Mouse (Mus musculus) embryonic facial prominence, embryonic 13.5 days (tissue): ENCODE data around the gene Def8. TPM values are rescaled to one million over a fixed set of nuclear protein-coding genes. Genes with fewer than 3 reads are reported as not detected.
"Not testable (repeated sequence)": the region's sequence is repeated elsewhere in the genome, so short reads cannot be mapped to it uniquely, and the experiment has no call there.

Experiments used
- ATAC-seq: fragments of 200-750 bp; cut with Nextera tagmentation; 2 replicates; pipeline ENCODE4 v1.8.0; 2017; ENCODE audit warnings: low read depth; ENCODE audit not compliant: insufficient number of reproducible peaks, insufficient read depth, low FRiP score, low TSS enrichment
- H3K27ac ChIP-seq: fragments of 300-500 bp; sonication (generic); 2 replicates; pipeline ENCODE4 v1.5.1; 2015; ENCODE audit warnings: moderate library complexity, mild to moderate bottlenecking, inconsistent platforms
- H3K27me3 ChIP-seq: fragments of 300-500 bp; sonication (generic); 2 replicates; pipeline ENCODE4 v1.6.1; 2015; ENCODE audit warnings: mild to moderate bottlenecking, inconsistent platforms
- H3K36me3 ChIP-seq: fragments of 300-500 bp; sonication (generic); 2 replicates; pipeline ENCODE4 v1.6.1; 2015; ENCODE audit warnings: mild to moderate bottlenecking, inconsistent platforms
- H3K4me1 ChIP-seq: fragments of 300-500 bp; sonication (generic); 2 replicates; pipeline ENCODE4 v1.6.1; 2015; ENCODE audit warnings: inconsistent platforms
- H3K4me2 ChIP-seq: fragments of 300-500 bp; sonication (generic); 2 replicates; pipeline ENCODE4 v1.6.1; 2015; ENCODE audit warnings: moderate library complexity, mild to moderate bottlenecking, inconsistent platforms
- H3K4me3 ChIP-seq: fragments of 300-500 bp; sonication (generic); 2 replicates; pipeline ENCODE4 v1.5.1; 2015; ENCODE audit warnings: mild to moderate bottlenecking, inconsistent platforms
- H3K9ac ChIP-seq: fragments of 300-500 bp; sonication (generic); 2 replicates; pipeline ENCODE4 v1.6.1; 2015; ENCODE audit warnings: mild to moderate bottlenecking, inconsistent platforms
- H3K9me3 ChIP-seq: fragments of 300-500 bp; sonication (generic); 2 replicates; pipeline ENCODE4 v1.6.1; 2016; ENCODE audit warnings: inconsistent platforms
- WGBS: fragments of 180-500 bp; shearing (Covaris S2); methylation state at CpG from one replicate; pipeline ENCODE4 v1.1.7; 2015; ENCODE audit warnings: mixed read lengths; 5-methylcytosine and 5-hydroxymethylcytosine counted together
- polyA plus RNA-seq: library from polyadenylated mRNA; unstranded; fragments of >200 nt; fragmentation: Nextera tagmentation; extraction: Ambion mirVana; gene quantifications from 2 replicates; pipeline ENCODE4 v1.2.1, GENCODE M21; 2015

Gene Def8
- polyA plus RNA-seq, 1 experiment from 2014 or later: 43.2 TPM

DNA sequence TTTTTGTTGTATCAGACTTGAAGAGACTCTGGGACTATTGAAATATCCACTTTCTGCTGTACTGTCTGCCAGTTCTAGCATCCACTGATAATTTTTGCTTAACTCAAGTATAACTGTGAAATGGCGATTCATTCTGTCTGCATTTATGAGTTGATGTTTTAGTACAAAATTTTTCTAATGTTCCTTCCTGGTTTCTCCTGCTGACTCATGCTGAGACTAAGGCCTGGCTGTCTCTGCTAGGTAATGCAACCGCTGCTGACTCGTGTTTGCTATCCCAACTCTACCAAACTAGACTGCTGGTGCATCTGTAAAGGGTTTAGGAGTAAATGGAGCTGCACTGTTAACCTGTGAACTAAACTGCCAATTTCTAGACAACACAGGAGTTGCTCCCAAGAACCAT, 44.1 kb downstream of the Def8 start:
- 74% methylated on average over 3 of the region's 3 CpGs for WGBS
- H3K9me3 ChIP-seq: no peaks in the 10 kb centered on the region
- H3K4me1 ChIP-seq: no peaks in the 10 kb centered on the region
- ATAC-seq: no peak
- no peak overlapping the region for H3K9ac ChIP-seq
- peaks cover 17% of the 10 kb centered on the region for H3K36me3 ChIP-seq
- no peak overlapping the region for H3K27ac ChIP-seq
- H3K4me3 ChIP-seq: no peak overlapping the region
- no peaks in the 10 kb centered on the region for H3K27me3 ChIP-seq
- H3K4me2 ChIP-seq: no peak overlapping the region

DNA sequence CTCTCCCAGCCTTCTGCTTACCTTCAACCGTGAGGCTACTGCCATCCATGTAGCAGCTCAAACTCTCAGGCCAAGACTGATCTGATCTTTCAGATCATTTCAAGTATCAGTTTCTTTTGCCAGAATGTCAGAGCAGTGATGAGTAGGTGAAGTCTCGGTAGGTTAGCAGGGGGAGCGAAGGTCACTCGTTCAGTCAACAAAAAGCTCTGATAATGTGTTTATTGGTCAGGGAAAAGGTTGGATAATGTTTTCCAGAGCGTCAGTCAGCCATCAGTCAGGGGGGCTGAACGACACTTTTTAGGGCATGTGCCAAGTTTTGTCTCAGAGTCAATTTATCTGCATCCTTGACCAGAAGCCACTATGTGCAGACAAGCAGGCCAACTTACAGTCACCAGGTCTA, 49.7 kb downstream of the Def8 start:
- ATAC-seq, H3K4me1 ChIP-seq, H3K4me2 ChIP-seq, H3K4me3 ChIP-seq, H3K9ac ChIP-seq, H3K27me3 ChIP-seq, H3K36me3 ChIP-seq, H3K9me3 ChIP-seq, H3K27ac ChIP-seq: not testable (repeated sequence)
- 75% methylated on average over 6 of the region's 6 CpGs for WGBS

- H3K4me1 ChIP-seq: peaks cover 16% of the 10 kb centered on the region
- 66% methylated on average over 5 of the region's 5 CpGs for WGBS
- not testable (repeated sequence) for H3K36me3 ChIP-seq, H3K4me2 ChIP-seq, H3K4me3 ChIP-seq, H3K27ac ChIP-seq, H3K9me3 ChIP-seq, H3K27me3 ChIP-seq, H3K9ac ChIP-seq, ATAC-seq
These were observed 51.2 kb downstream of the Def8 start for GRCm38 (mm10) chr8:123474549-123474948.

DNA sequence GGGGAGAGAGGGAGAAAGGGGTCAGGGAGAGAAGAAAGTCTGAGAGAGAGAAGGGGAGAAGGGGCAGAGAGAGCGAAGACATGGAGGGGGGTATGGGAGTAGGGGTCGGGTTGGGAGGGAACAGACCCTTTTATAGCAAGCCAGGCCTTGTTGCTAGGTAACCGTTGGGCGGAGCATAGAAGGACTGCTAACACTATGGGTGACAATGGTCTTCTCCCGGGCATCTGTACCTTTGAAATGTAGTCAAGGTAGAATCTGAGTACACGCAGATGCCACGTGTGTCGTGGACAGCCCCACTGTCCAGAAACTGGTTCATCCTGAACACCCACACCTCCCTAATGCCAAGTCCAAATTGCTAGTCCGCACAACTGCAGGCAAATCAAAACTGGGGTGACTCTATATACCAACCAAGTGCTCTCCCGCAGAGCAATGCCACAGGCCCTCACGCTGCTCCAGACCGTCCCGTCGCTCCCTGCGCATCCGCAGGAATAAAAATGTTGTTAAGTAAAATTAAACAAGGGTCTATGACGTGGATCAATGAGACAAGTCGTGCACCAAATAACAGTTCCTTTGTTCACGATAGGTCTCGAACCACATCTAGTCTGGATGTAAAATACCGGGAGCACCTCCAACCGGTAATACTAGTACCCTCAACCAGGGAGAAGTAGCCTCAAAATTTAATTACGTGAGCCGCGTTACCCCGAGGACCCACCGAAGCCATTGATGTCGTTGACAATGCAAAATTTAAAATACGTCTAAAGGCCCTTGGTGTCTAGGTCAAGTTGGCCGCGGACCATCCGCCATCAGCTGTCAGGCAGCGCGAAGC, 53.8 kb downstream of the Def8 start:
- H3K27ac ChIP-seq: peak overlapping the region; percentile 92
- WGBS: 10% methylated on average over 34 of the region's 34 CpGs
- ATAC-seq: peak; percentile 50
- H3K9me3 ChIP-seq: no peaks in the 10 kb centered on the region
- H3K27me3 ChIP-seq: no peaks in the 10 kb centered on the region
- H3K4me1 ChIP-seq: peaks cover 16% of the 10 kb centered on the region
- peak overlapping the region; percentile 86 for H3K9ac ChIP-seq
- H3K4me2 ChIP-seq: peak overlapping the region; percentile 89
- peak overlapping the region; percentile 85 for H3K4me3 ChIP-seq
- H3K36me3 ChIP-seq: peaks cover 19% of the 10 kb centered on the region

- ATAC-seq: peak; percentile 90
- H3K4me3 ChIP-seq: peak within 1 kb of the TSS; percentile 85
- H3K27me3 ChIP-seq: no peaks in the 10 kb centered on the region
- H3K36me3 ChIP-seq: peaks cover 25% of the 10 kb centered on the region
- H3K9ac ChIP-seq: peak within 1 kb of the TSS; percentile 86
- H3K4me2 ChIP-seq: peak within 1 kb of the TSS; percentile 89
- no peaks in the 10 kb centered on the region for H3K9me3 ChIP-seq
- WGBS: under 1% methylated on average over 58 of the region's 58 CpGs
- H3K27ac ChIP-seq: peak within 1 kb of the TSS; percentile 92
- peaks cover 16% of the 10 kb centered on the region for H3K4me1 ChIP-seq
These were observed 54.5 kb downstream of the Def8 start, which contains the start of gene Afg3l1 for GRCm38 (mm10) chr8:123477737-123478258. Gene Afg3l1 (plus strand): TSS chr8:123477903.

DNA sequence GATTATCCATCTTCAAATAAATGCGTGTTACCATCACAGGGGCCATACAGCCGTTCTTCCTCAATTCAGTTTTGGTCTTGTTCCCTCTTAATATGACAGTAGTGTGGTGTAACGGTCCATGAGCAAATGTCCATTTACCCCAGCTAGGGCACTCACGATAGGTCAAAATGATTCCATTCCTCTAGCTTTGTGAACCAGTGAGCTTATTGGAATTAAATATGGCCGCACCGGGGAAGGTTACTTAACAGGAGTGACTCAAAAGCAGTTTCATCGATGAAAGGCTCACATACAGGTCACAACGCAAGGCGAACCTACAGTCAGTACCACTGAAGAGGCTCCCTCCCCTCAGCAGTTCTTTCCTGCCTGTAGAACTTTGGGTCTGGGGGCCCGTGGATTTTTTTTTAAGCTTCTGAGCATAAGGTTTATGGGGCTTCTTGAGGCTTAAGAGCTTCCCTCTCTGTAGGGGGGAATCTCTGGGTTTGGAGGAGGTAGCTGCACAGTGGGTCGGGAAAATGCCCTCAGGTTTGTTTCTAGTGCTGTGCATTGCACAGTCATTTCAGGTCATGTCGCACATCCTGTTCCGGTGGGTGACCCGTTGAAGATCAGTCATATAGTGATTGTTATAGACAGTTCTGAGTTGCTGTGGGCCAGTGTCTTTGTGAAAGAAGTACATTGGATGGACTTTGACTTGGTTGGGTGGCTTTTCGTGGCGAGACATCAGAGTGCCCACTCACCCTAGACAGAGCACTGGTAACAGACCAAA, 55.3 kb downstream of the Def8 start:
- peaks cover 29% of the 10 kb centered on the region for H3K36me3 ChIP-seq
- ATAC-seq: no peak
- H3K9ac ChIP-seq: peak overlapping the region; percentile 86
- H3K27me3 ChIP-seq: no peaks in the 10 kb centered on the region
- 34% methylated on average over 16 of the region's 16 CpGs for WGBS
- H3K4me3 ChIP-seq: peak overlapping the region; percentile 85
- H3K27ac ChIP-seq: peak overlapping the region; percentile 92; the same call in 1 of the 2 replicates
- H3K9me3 ChIP-seq: no peaks in the 10 kb centered on the region
- H3K4me2 ChIP-seq: peak overlapping the region; percentile 89
- peaks cover 16% of the 10 kb centered on the region for H3K4me1 ChIP-seq

GRCm38 (mm10) chr8:123482627-123483026, 59.3 kb downstream of the Def8 start:
- no peak overlapping the region for H3K4me2 ChIP-seq
- H3K27ac ChIP-seq: no peak overlapping the region
- H3K27me3 ChIP-seq: no peaks in the 10 kb centered on the region
- H3K36me3 ChIP-seq: peaks cover 66% of the 10 kb centered on the region
- no peak overlapping the region for H3K4me3 ChIP-seq
- H3K9me3 ChIP-seq: no peaks in the 10 kb centered on the region
- 88% methylated on average over 7 of the region's 7 CpGs for WGBS
- no peak overlapping the region for H3K9ac ChIP-seq
- H3K4me1 ChIP-seq: peaks cover 10% of the 10 kb centered on the region
- ATAC-seq: no peak

DNA sequence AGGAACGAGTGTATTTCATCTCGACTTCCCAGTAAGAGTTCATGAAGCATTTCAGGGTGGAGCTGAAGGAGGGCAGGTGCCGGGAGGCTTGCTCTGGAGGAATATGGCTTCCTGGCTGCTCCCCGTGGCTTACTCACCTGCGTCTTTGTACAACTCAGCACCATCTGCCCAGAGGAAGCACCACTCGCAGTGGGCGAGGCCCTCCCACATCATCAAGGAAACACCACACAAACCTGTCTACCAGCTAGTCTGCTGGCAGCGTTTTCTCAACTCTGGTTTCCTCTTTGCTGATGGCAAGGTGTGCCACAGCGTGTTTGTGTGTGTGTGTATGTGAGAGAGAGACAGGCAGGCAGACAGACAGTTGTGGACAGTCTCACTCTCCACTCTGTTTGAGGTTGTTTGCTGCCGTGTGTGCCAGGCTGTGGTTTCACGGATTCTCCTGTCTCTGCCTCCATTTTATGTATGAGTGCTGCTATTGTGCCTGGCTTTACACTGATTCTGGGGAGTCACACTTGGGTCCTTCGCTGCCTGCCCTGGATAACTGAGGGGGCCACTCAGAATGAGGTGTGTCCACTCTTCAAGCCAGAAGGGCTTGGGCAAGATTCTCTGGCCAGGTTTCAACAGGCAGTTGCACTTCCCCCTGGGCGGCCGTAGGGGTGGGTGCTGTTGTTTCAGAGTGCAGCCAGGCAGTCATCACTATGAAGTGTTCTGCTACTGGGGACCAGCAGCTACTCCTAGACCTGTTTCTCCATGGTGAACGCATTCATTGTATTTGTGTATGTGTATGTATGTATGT, 68.2 kb downstream of the Def8 start:
- ATAC-seq: no peak
- Histone ChIP-seq H3K4me2 (no peak overlapping the region), H3K36me3 (peaks cover 96% of the 10 kb centered on the region), H3K9ac (no peak overlapping the region), H3K27me3 (no peaks in the 10 kb centered on the region), H3K4me1 (no peaks in the 10 kb centered on the region), H3K9me3 (no peaks in the 10 kb centered on the region), H3K27ac (no peak overlapping the region), H3K4me3 (no peak overlapping the region)
- 90% methylated on average over 15 of the region's 15 CpGs for WGBS

DNA sequence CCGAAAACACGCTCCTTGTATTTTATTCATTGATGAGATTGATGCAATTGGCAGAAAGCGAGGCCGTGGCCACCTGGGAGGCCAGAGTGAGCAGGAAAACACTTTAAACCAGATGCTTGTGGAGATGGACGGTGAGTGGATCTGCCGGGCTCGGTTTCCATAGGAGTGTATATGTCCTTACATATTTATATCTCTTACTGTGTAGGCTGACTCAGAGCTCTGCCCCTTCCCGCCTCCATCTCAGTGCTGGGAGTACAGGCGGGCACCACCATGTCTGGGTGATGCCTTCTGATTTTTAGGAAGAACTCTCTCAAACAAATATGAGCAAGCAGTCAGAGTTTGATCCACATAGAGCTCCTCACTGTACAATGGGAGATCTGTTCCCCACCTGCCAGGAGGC, 69.6 kb downstream of the Def8 start:
- H3K4me1 ChIP-seq: no peaks in the 10 kb centered on the region
- H3K9ac ChIP-seq: no peak overlapping the region
- H3K27ac ChIP-seq: no peak overlapping the region
- WGBS: 98% methylated on average over 9 of the region's 9 CpGs
- H3K9me3 ChIP-seq: no peaks in the 10 kb centered on the region
- H3K4me2 ChIP-seq: no peak overlapping the region
- H3K4me3 ChIP-seq: no peak overlapping the region
- peaks cover 96% of the 10 kb centered on the region for H3K36me3 ChIP-seq
- no peaks in the 10 kb centered on the region for H3K27me3 ChIP-seq
- ATAC-seq: no peak

DNA sequence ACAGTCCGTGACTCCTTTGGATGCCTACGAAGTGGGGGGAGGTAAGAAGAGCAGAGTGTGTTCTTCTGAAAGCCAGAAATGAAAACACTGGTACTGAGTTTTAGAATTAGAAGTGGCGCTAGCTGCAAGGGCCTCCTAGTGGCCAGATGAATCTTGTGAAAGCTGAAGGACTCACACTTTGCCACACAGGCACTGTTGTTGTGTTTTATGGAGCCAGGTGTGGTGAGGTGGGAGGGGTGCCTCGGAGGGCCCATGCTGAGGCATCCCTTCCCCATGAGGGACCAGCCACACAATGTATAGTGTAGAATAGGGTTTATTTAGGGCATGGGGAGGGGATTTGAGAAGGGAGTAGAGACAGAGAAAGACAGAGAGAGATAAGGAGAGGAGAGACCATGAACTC, 74.4 kb downstream of the Def8 start:
- no peak overlapping the region for H3K27ac ChIP-seq
- no peak overlapping the region for H3K4me2 ChIP-seq
- H3K36me3 ChIP-seq: peaks cover 99% of the 10 kb centered on the region
- no peaks in the 10 kb centered on the region for H3K4me1 ChIP-seq
- no peaks in the 10 kb centered on the region for H3K27me3 ChIP-seq
- H3K4me3 ChIP-seq: no peak overlapping the region
- no peak overlapping the region for H3K9ac ChIP-seq
- no peaks in the 10 kb centered on the region for H3K9me3 ChIP-seq
- 86% methylated on average over 4 of the region's 4 CpGs for WGBS
- no peak for ATAC-seq

- peaks cover 99% of the 10 kb centered on the region for H3K36me3 ChIP-seq
- no peaks in the 10 kb centered on the region for H3K27me3 ChIP-seq
- WGBS: 89% methylated on average over 11 of the region's 11 CpGs
- ATAC-seq: no peak
- no peaks in the 10 kb centered on the region for H3K9me3 ChIP-seq
- H3K4me3 ChIP-seq: no peak overlapping the region
- H3K9ac ChIP-seq: no peak overlapping the region
- H3K4me1 ChIP-seq: no peaks in the 10 kb centered on the region
- H3K27ac ChIP-seq: no peak overlapping the region
- no peak overlapping the region for H3K4me2 ChIP-seq
These were observed 75.6 kb downstream of the Def8 start for GRCm38 (mm10) chr8:123498963-123499362.
